Mouse (Mus musculus): ENCODE measurements at regions not wholly inside any gene's neighbourhood (a gene's known extent, or its start where the extent isn't known, plus 50 kb on each side); places are given as distances from the start of the nearest gene placed in this dataset.

- peak; percentile 7 for DNase-seq (ENCODE audit: low read depth, low spot score)
Observed at GRCm38 (mm10) chrX:85481326-85481725, 92.5 kb upstream of the Tab3 start.

GRCm38 (mm10) chrX:85496943-85497342 is 76.9 kb upstream of the Tab3 start:
- DNase-seq (ENCODE audit: low read depth, low spot score): no peak
